Mouse (Mus musculus): Measurements from ENCODE around the gene Wars2. TPM values are rescaled to one million over a fixed set of nuclear protein-coding genes. Genes with fewer than 3 reads are reported as not detected.
A peak's percentile ranks its signal among the peaks of the same experiment; 100 is the strongest.

Gene Wars2
- polyA plus RNA-seq, 1 experiment from 2014 or later = 8.8 TPM

GRCm38 (mm10) chr3:99184373-99184772 lies 43.5 kb downstream of the Wars2 start:
- no peaks in the 10 kb centered on the region for H3K4me1 ChIP-seq (ENCODE audit: insufficient read depth)
- H3K4me2 ChIP-seq = no peak overlapping the region
- WGBS = 37% methylated on average over 1 of the region's 1 CpGs

GRCm38 (mm10) chr3:99188097-99188496 lies 47.2 kb downstream of the Wars2 start:
- Histone ChIP-seq H3K9me3 (ENCODE audit: low read depth, low read length) (no peaks in the 10 kb centered on the region), H3K4me2 (no peak overlapping the region), H3K27me3 (ENCODE audit: insufficient read depth, low read length) (no peaks in the 10 kb centered on the region), H3K4me1 (ENCODE audit: insufficient read depth) (no peaks in the 10 kb centered on the region), H3K36me3 (ENCODE audit: insufficient read depth) (no peaks in the 10 kb centered on the region), H3K27ac (ENCODE audit: low read depth) (no peak overlapping the region), H3K4me3 (ENCODE audit: low read depth, low read length) (no peak overlapping the region), H3K9ac (no peak overlapping the region)
- TF ChIP-seq CTCF (IDR thresholded peaks at IDR 0.05; ENCODE audit: low read depth) = no peak
- no peak for DNase-seq
- WGBS = 80% methylated on average over 1 of the region's 1 CpGs
- no peak for ATAC-seq (ENCODE audit: insufficient read depth)

More at GRCm38 (mm10) chr3:99184373-99184772, 43.5 kb downstream of the Wars2 start:
- H3K27me3 ChIP-seq (ENCODE audit: insufficient read depth, low read length) = no peaks in the 10 kb centered on the region
- peak; percentile 66 for DNase-seq
- H3K36me3 ChIP-seq (ENCODE audit: insufficient read depth) = no peaks in the 10 kb centered on the region
- no peak for TF ChIP-seq CTCF (IDR thresholded peaks at IDR 0.05; ENCODE audit: low read depth)
- H3K9ac ChIP-seq = no peak overlapping the region
- no peaks in the 10 kb centered on the region for H3K9me3 ChIP-seq (ENCODE audit: low read depth, low read length)
- H3K27ac ChIP-seq (ENCODE audit: low read depth) = peak overlapping the region; percentile 8; the same call in 1 of the 2 replicates
- H3K4me3 ChIP-seq (ENCODE audit: low read depth, low read length) = no peak overlapping the region
- ATAC-seq (ENCODE audit: insufficient read depth) = no peak

GRCm38 (mm10) chr3:99193576-99193975 lies 52.7 kb downstream of the Wars2 start:
- Histone ChIP-seq H3K27ac (ENCODE audit: low read depth) (no peak overlapping the region), H3K27me3 (ENCODE audit: insufficient read depth, low read length) (no peaks in the 10 kb centered on the region), H3K4me3 (ENCODE audit: low read depth, low read length) (no peak overlapping the region), H3K36me3 (ENCODE audit: insufficient read depth) (no peaks in the 10 kb centered on the region), H3K4me1 (ENCODE audit: insufficient read depth) (no peaks in the 10 kb centered on the region), H3K9me3 (ENCODE audit: low read depth, low read length) (no peaks in the 10 kb centered on the region), H3K9ac (no peak overlapping the region), H3K4me2 (no peak overlapping the region)
- DNase-seq = no peak
- no peak for ATAC-seq (ENCODE audit: insufficient read depth)
- WGBS = 57% methylated on average over 4 of the region's 4 CpGs
- no peak for TF ChIP-seq CTCF (IDR thresholded peaks at IDR 0.05; ENCODE audit: low read depth)

GRCm38 (mm10) chr3:99203331-99203730 lies 62.5 kb downstream of the Wars2 start:
- Histone ChIP-seq H3K9ac (no peak overlapping the region), H3K9me3 (ENCODE audit: low read depth, low read length) (no peaks in the 10 kb centered on the region), H3K4me2 (no peak overlapping the region), H3K27me3 (ENCODE audit: insufficient read depth, low read length) (no peaks in the 10 kb centered on the region), H3K4me1 (ENCODE audit: insufficient read depth) (no peaks in the 10 kb centered on the region), H3K27ac (ENCODE audit: low read depth) (no peak overlapping the region), H3K4me3 (ENCODE audit: low read depth, low read length) (no peak overlapping the region), H3K36me3 (ENCODE audit: insufficient read depth) (no peaks in the 10 kb centered on the region)
- ATAC-seq (ENCODE audit: insufficient read depth) = no peak
- no peak for TF ChIP-seq CTCF (IDR thresholded peaks at IDR 0.05; ENCODE audit: low read depth)
- DNase-seq = no peak

- DNase-seq (no peak), ATAC-seq (ENCODE audit: insufficient read depth) (no peak)
- H3K4me2 ChIP-seq = no peak overlapping the region
- H3K27ac ChIP-seq (ENCODE audit: low read depth) = no peak overlapping the region
- no peak for TF ChIP-seq CTCF (IDR thresholded peaks at IDR 0.05; ENCODE audit: low read depth)
- no peak overlapping the region for H3K9ac ChIP-seq
- H3K4me1 ChIP-seq (ENCODE audit: insufficient read depth) = 0 out of 2 replicates have a peak, but pooled peaks cover 4% of the 10 kb centered on the region
- WGBS = 19% methylated on average over 1 of the region's 1 CpGs
- H3K36me3 ChIP-seq (ENCODE audit: insufficient read depth) = no peaks in the 10 kb centered on the region
- H3K9me3 ChIP-seq (ENCODE audit: low read depth, low read length) = no peaks in the 10 kb centered on the region
- no peaks in the 10 kb centered on the region for H3K27me3 ChIP-seq (ENCODE audit: insufficient read depth, low read length)
- H3K4me3 ChIP-seq (ENCODE audit: low read depth, low read length) = no peak overlapping the region
These were observed 67.5 kb downstream of the Wars2 start for GRCm38 (mm10) chr3:99208416-99208815.

- ATAC-seq (ENCODE audit: insufficient read depth) (peak; percentile 21; the same call in 1 of the 2 replicates), DNase-seq (peak; percentile 57)
- no peaks in the 10 kb centered on the region for H3K27me3 ChIP-seq (ENCODE audit: insufficient read depth, low read length)
- 27% methylated on average over 14 of the region's 14 CpGs for WGBS
- no peak overlapping the region for H3K4me3 ChIP-seq (ENCODE audit: low read depth, low read length)
- 0 out of 2 replicates have a peak, but pooled peaks cover 4% of the 10 kb centered on the region for H3K4me1 ChIP-seq (ENCODE audit: insufficient read depth)
- no peaks in the 10 kb centered on the region for H3K36me3 ChIP-seq (ENCODE audit: insufficient read depth)
- no peak overlapping the region for H3K27ac ChIP-seq (ENCODE audit: low read depth)
- H3K4me2 ChIP-seq = no peak overlapping the region
- H3K9ac ChIP-seq = no peak overlapping the region
- no peaks in the 10 kb centered on the region for H3K9me3 ChIP-seq (ENCODE audit: low read depth, low read length)
- no peak for TF ChIP-seq CTCF (IDR thresholded peaks at IDR 0.05; ENCODE audit: low read depth)
These were observed 70.3 kb downstream of the Wars2 start for GRCm38 (mm10) chr3:99211105-99211698.

GRCm38 (mm10) chr3:99227807-99228206 lies 86.9 kb downstream of the Wars2 start:
- Histone ChIP-seq H3K27ac (ENCODE audit: low read depth) (no peak overlapping the region), H3K4me2 (no peak overlapping the region), H3K9ac (no peak overlapping the region), H3K27me3 (ENCODE audit: insufficient read depth, low read length) (peaks cover 6% of the 10 kb centered on the region), H3K4me1 (ENCODE audit: insufficient read depth) (no peaks in the 10 kb centered on the region), H3K9me3 (ENCODE audit: low read depth, low read length) (no peaks in the 10 kb centered on the region), H3K4me3 (ENCODE audit: low read depth, low read length) (no peak overlapping the region), H3K36me3 (ENCODE audit: insufficient read depth) (no peaks in the 10 kb centered on the region)
- ATAC-seq (ENCODE audit: insufficient read depth) (no peak), DNase-seq (no peak)
- TF ChIP-seq CTCF (IDR thresholded peaks at IDR 0.05; ENCODE audit: low read depth) = no peak
- 61% methylated on average over 2 of the region's 2 CpGs for WGBS
